Mouse (Mus musculus) urinary bladder, postnatal 10 days (tissue): ENCODE measurements around the gene Gm19668.
"Not testable (repeated sequence)": the region's sequence is repeated elsewhere in the genome, so short reads cannot be mapped to it uniquely, and the experiment has no call there.

Source experiments
- DNase-seq: peaks from one replicate; pipeline ENCODE4 v3.0.0; 2022; ENCODE audit warnings: low spot score

Gm19668 gene

GRCm38 (mm10) chr10:77798921-77799508 lies at the start of gene Gm19668:
TSS of gene Gm19668 (minus strand) at chr10:77799133.
- DNase-seq = no peak

- DNase-seq = no peak
Measured at GRCm38 (mm10) chr10:77847538-77847937, 48.6 kb upstream of the Gm19668 start.

- no peak for DNase-seq
Measured at GRCm38 (mm10) chr10:77846961-77847360, 48.0 kb upstream of the Gm19668 start.

- DNase-seq = no peak
Measured at GRCm38 (mm10) chr10:77846503-77846902, 47.6 kb upstream of the Gm19668 start, which contains the start of gene Gm36176. TSS of gene Gm36176 (plus strand) at chr10:77846803.

- DNase-seq = no peak
Measured at GRCm38 (mm10) chr10:77839006-77839405, 40.1 kb upstream of the Gm19668 start.

GRCm38 (mm10) chr10:77835647-77836046 lies 36.7 kb upstream of the Gm19668 start, which contains the start of gene Krtap10-10:
TSS of gene Krtap10-10 (plus strand) at chr10:77835947.
- no peak for DNase-seq

GRCm38 (mm10) chr10:77826951-77827350 lies 28.0 kb upstream of the Gm19668 start, which contains the start of gene Krtap10-4:
TSS of gene Krtap10-4 (minus strand) at chr10:77827095.
- no peak for DNase-seq

- DNase-seq = no peak
Measured at GRCm38 (mm10) chr10:77819203-77819602, 20.3 kb upstream of the Gm19668 start.

- no peak for DNase-seq
Measured at GRCm38 (mm10) chr10:77818523-77818922, 19.6 kb upstream of the Gm19668 start.

GRCm38 (mm10) chr10:77815514-77815913 lies 16.6 kb upstream of the Gm19668 start:
- DNase-seq = no peak

- no peak for DNase-seq
Measured at GRCm38 (mm10) chr10:77814382-77814781, 15.4 kb upstream of the Gm19668 start, which contains the start of gene Gm2696. TSS of gene Gm2696 (plus strand) at chr10:77814682.

- no peak for DNase-seq
Measured at GRCm38 (mm10) chr10:77811743-77812142, 12.8 kb upstream of the Gm19668 start, which contains the start of gene Gm9507. TSS of gene Gm9507 (minus strand) at chr10:77811843.

- no peak for DNase-seq
Measured at GRCm38 (mm10) chr10:77804095-77804494, 5.2 kb upstream of the Gm19668 start.

GRCm38 (mm10) chr10:77798164-77798920 lies 591 bp downstream of the Gm19668 start:
- not testable (repeated sequence) for DNase-seq

- DNase-seq = no peak
Measured at GRCm38 (mm10) chr10:77797677-77798076, 1.3 kb downstream of the Gm19668 start.

GRCm38 (mm10) chr10:77794976-77795375 lies 4.0 kb downstream of the Gm19668 start, which contains the start of gene Gm9639:
TSS of gene Gm9639 (minus strand) at chr10:77795076.
- DNase-seq = no peak

- DNase-seq = no peak
Measured at GRCm38 (mm10) chr10:77788621-77789020, 10.3 kb downstream of the Gm19668 start.

- not testable (repeated sequence) for DNase-seq
Measured at GRCm38 (mm10) chr10:77787876-77788275, 11.1 kb downstream of the Gm19668 start, which contains the start of gene Gm7137. TSS of gene Gm7137 (minus strand) at chr10:77788200.

GRCm38 (mm10) chr10:77783396-77783795 lies 15.5 kb downstream of the Gm19668 start:
- not testable (repeated sequence) for DNase-seq

GRCm38 (mm10) chr10:77782442-77782841 lies 16.5 kb downstream of the Gm19668 start, which contains the start of gene Gm3250:
TSS of gene Gm3250 (minus strand) at chr10:77782542.
- DNase-seq = not testable (repeated sequence)

GRCm38 (mm10) chr10:77776844-77777243 lies 22.1 kb downstream of the Gm19668 start, which contains the start of gene Gm7138:
TSS of gene Gm7138 (minus strand) at chr10:77776944.
- DNase-seq = not testable (repeated sequence)

GRCm38 (mm10) chr10:77772142-77772541 lies 26.8 kb downstream of the Gm19668 start:
- not testable (repeated sequence) for DNase-seq

- not testable (repeated sequence) for DNase-seq
Measured at GRCm38 (mm10) chr10:77771225-77771624, 27.7 kb downstream of the Gm19668 start, which contains the start of gene Gm3238. TSS of gene Gm3238 (minus strand) at chr10:77771325.
